Mouse (Mus musculus): ENCODE results near the gene Ctf1.

- TF ChIP-seq CTCF (IDR thresholded peaks at IDR 0.05; ENCODE audit: extremely low read depth, insufficient read depth, low read length) (no peak), POLR2A (IDR thresholded peaks at IDR 0.05; ENCODE audit: extremely low read depth, insufficient read depth, low read length) (no peak)
These were observed 27.1 kb upstream of the Ctf1 start for GRCm38 (mm10) chr7:127685304-127686018.

Data from cortical plate, adult 2 months (tissue).